Mouse (Mus musculus) liver, embryonic 16.5 days (tissue): Measurements from ENCODE around the gene Prss47. TPM values are rescaled to one million over a fixed set of nuclear protein-coding genes. Genes with fewer than 3 reads are reported as not detected.

ENCODE experiments used
- ATAC-seq: fragments of 200-750 bp; cut with Nextera tagmentation; 2 replicates; pipeline ENCODE4 v1.8.0; 2017; ENCODE audit warnings: low read depth, mild to moderate bottlenecking, moderate number of reproducible peaks, moderate library complexity
- H3K27ac ChIP-seq: fragments of 300-500 bp; sonication (generic); 2 replicates; pipeline ENCODE4 v1.5.1; 2014; ENCODE audit warnings: mild to moderate bottlenecking, low read length
- H3K27me3 ChIP-seq: fragments of 300-500 bp; sonication (generic); 2 replicates; pipeline ENCODE4 v1.6.1; 2014; ENCODE audit warnings: low read depth, low read length, mixed read lengths; ENCODE audit not compliant: control insufficient read depth, insufficient read depth
- H3K36me3 ChIP-seq: fragments of 300-500 bp; sonication (generic); 2 replicates; pipeline ENCODE4 v1.6.1; 2014; ENCODE audit warnings: mild to moderate bottlenecking; ENCODE audit not compliant: control insufficient read depth, insufficient read depth
- H3K4me1 ChIP-seq: fragments of 300-500 bp; sonication (generic); 2 replicates; pipeline ENCODE4 v1.6.1; 2014; ENCODE audit warnings: low read depth, low read length, mixed read lengths; ENCODE audit not compliant: control insufficient read depth
- H3K4me2 ChIP-seq: fragments of 300-500 bp; sonication (generic); 2 replicates; pipeline ENCODE4 v1.6.1; 2014; ENCODE audit warnings: low read depth, low read length, mixed read lengths
- H3K4me3 ChIP-seq: fragments of 300-500 bp; sonication (generic); 2 replicates; pipeline ENCODE4 v1.5.1; 2014; ENCODE audit warnings: low read depth, mild to moderate bottlenecking, low read length
- H3K9ac ChIP-seq: fragments of 300-500 bp; sonication (generic); 2 replicates; pipeline ENCODE4 v1.6.1; 2014; ENCODE audit warnings: low read depth, low read length
- H3K9me3 ChIP-seq: fragments of 300-500 bp; sonication (generic); replicated peaks from 2 replicates; pipeline ENCODE4 v1.6.1; 2016; ENCODE audit warnings: low read length; ENCODE audit not compliant: control insufficient read depth
- WGBS: fragments of 180-500 bp; shearing (Covaris S2); extraction: QIAGEN DNeasy Blood & Tissue Kit; methylation state at CpG from one replicate; pipeline ENCODE4 v1.1.7; 2014; ENCODE audit not compliant: insufficient replicate concordance; 5-methylcytosine and 5-hydroxymethylcytosine counted together
- polyA plus RNA-seq: library from polyadenylated mRNA; unstranded; fragments of >200 nt; fragmentation: Nextera tagmentation; extraction: Ambion mirVana; gene quantifications from 2 replicates; pipeline ENCODE4 v1.2.1, GENCODE M21; 2015

Gene Prss47
- not detected in 2 replicates for polyA plus RNA-seq

- Histone ChIP-seq H3K4me2 (no peak within 1 kb of the TSS), H3K27ac (no peak within 1 kb of the TSS), H3K27me3 (no peaks in the 10 kb centered on the region), H3K4me3 (no peak within 1 kb of the TSS), H3K9ac (no peak within 1 kb of the TSS), H3K9me3 (no peaks in the 10 kb centered on the region), H3K4me1 (no peaks in the 10 kb centered on the region), H3K36me3 (no peaks in the 10 kb centered on the region)
- WGBS = 67% methylated on average over 9 of the region's 9 CpGs
- no peak for ATAC-seq
Observed at GRCm38 (mm10) chr13:65052660-65053059, at the start of gene Prss47. Prss47 (minus strand) TSS chr13:65052760.

GRCm38 (mm10) chr13:65101232-65101631 lies 48.7 kb upstream of the Prss47 start:
- H3K4me1 ChIP-seq = no peaks in the 10 kb centered on the region
- no peak for ATAC-seq
- no peak overlapping the region for H3K4me3 ChIP-seq
- no peaks in the 10 kb centered on the region for H3K27me3 ChIP-seq
- WGBS = 48% methylated on average over 3 of the region's 3 CpGs
- no peaks in the 10 kb centered on the region for H3K9me3 ChIP-seq
- H3K4me2 ChIP-seq = no peak overlapping the region
- no peaks in the 10 kb centered on the region; the same call in 1 of the 2 replicates for H3K36me3 ChIP-seq
- no peak overlapping the region for H3K9ac ChIP-seq
- H3K27ac ChIP-seq = no peak overlapping the region

GRCm38 (mm10) chr13:65100678-65101077 lies 48.1 kb upstream of the Prss47 start:
- no peaks in the 10 kb centered on the region for H3K4me1 ChIP-seq
- WGBS = 70% methylated on average over 9 of the region's 9 CpGs
- no peak overlapping the region for H3K4me2 ChIP-seq
- H3K27ac ChIP-seq = no peak overlapping the region
- H3K9me3 ChIP-seq = no peaks in the 10 kb centered on the region
- H3K36me3 ChIP-seq = no peaks in the 10 kb centered on the region; the same call in 1 of the 2 replicates
- H3K27me3 ChIP-seq = no peaks in the 10 kb centered on the region
- no peak overlapping the region for H3K9ac ChIP-seq
- no peak for ATAC-seq
- no peak overlapping the region for H3K4me3 ChIP-seq

- ATAC-seq = no peak
- no peaks in the 10 kb centered on the region for H3K36me3 ChIP-seq
- no peaks in the 10 kb centered on the region for H3K9me3 ChIP-seq
- H3K27me3 ChIP-seq = no peaks in the 10 kb centered on the region
- no peak overlapping the region for H3K9ac ChIP-seq
- no peaks in the 10 kb centered on the region for H3K4me1 ChIP-seq
- no peak overlapping the region for H3K4me2 ChIP-seq
- no peak overlapping the region for H3K4me3 ChIP-seq
- no peak overlapping the region for H3K27ac ChIP-seq
Observed at GRCm38 (mm10) chr13:65097018-65097417, 44.5 kb upstream of the Prss47 start.

GRCm38 (mm10) chr13:65095923-65096322 lies 43.4 kb upstream of the Prss47 start:
- 72% methylated on average over 4 of the region's 4 CpGs for WGBS
- Histone ChIP-seq H3K27me3 (no peaks in the 10 kb centered on the region), H3K9ac (no peak overlapping the region), H3K36me3 (no peaks in the 10 kb centered on the region), H3K9me3 (no peaks in the 10 kb centered on the region), H3K4me3 (no peak overlapping the region), H3K4me2 (no peak overlapping the region), H3K4me1 (no peaks in the 10 kb centered on the region), H3K27ac (no peak overlapping the region)
- no peak for ATAC-seq

- no peak for ATAC-seq
- H3K4me2 ChIP-seq = no peak overlapping the region
- H3K36me3 ChIP-seq = peaks cover 15% of the 10 kb centered on the region
- no peaks in the 10 kb centered on the region for H3K27me3 ChIP-seq
- WGBS = 62% methylated on average over 2 of the region's 2 CpGs
- H3K9ac ChIP-seq = no peak overlapping the region
- no peaks in the 10 kb centered on the region for H3K4me1 ChIP-seq
- no peak overlapping the region for H3K4me3 ChIP-seq
- no peaks in the 10 kb centered on the region for H3K9me3 ChIP-seq
- no peak overlapping the region for H3K27ac ChIP-seq
Observed at GRCm38 (mm10) chr13:65069969-65070368, 17.4 kb upstream of the Prss47 start.

GRCm38 (mm10) chr13:65035057-65035456 lies 17.5 kb downstream of the Prss47 start:
- no peak overlapping the region for H3K9ac ChIP-seq
- no peak overlapping the region for H3K4me2 ChIP-seq
- H3K9me3 ChIP-seq = no peaks in the 10 kb centered on the region
- no peaks in the 10 kb centered on the region for H3K4me1 ChIP-seq
- no peak for ATAC-seq
- no peak overlapping the region for H3K27ac ChIP-seq
- H3K4me3 ChIP-seq = no peak overlapping the region
- H3K36me3 ChIP-seq = no peaks in the 10 kb centered on the region
- no peaks in the 10 kb centered on the region for H3K27me3 ChIP-seq
- 52% methylated on average over 4 of the region's 4 CpGs for WGBS

- no peaks in the 10 kb centered on the region for H3K4me1 ChIP-seq
Observed at GRCm38 (mm10) chr13:65032758-65033157, 19.8 kb downstream of the Prss47 start, which contains the start of gene Spata31d1c. Spata31d1c (plus strand) TSS chr13:65033058.

GRCm38 (mm10) chr13:65011052-65011738 lies 41.4 kb downstream of the Prss47 start:
- Histone ChIP-seq H3K27ac (peak overlapping the region; percentile 55; the same call in 1 of the 2 replicates), H3K9me3 (no peaks in the 10 kb centered on the region), H3K9ac (no peak overlapping the region), H3K4me1 (no peaks in the 10 kb centered on the region), H3K4me2 (no peak overlapping the region), H3K4me3 (no peak overlapping the region), H3K36me3 (no peaks in the 10 kb centered on the region), H3K27me3 (no peaks in the 10 kb centered on the region)
- peak; percentile 89 for ATAC-seq
- WGBS = 44% methylated on average over 4 of the region's 4 CpGs

More at GRCm38 (mm10) chr13:65032758-65033157, 19.8 kb downstream of the Prss47 start, which contains the start of gene Spata31d1c:
- Histone ChIP-seq H3K36me3 (no peaks in the 10 kb centered on the region), H3K9me3 (no peaks in the 10 kb centered on the region), H3K9ac (no peak within 1 kb of the TSS), H3K4me3 (no peak within 1 kb of the TSS), H3K27me3 (no peaks in the 10 kb centered on the region), H3K4me2 (no peak within 1 kb of the TSS), H3K27ac (no peak within 1 kb of the TSS)
- ATAC-seq = no peak
